Mouse (Mus musculus): Measurements from ENCODE around the gene Barhl2. TPM values are rescaled to one million over a fixed set of nuclear protein-coding genes. Genes with fewer than 3 reads are reported as not detected.

Barhl2 gene
- polyA plus RNA-seq, 1 experiment from 2014 or later, result 10.3 TPM

Other genes starting within 250 kb of the Barhl2 start
- not detected in 2 replicates for gene Gm17304, start 150.9 kb upstream of the Barhl2 start, polyA plus RNA-seq (2014; fragmentation: Nextera tagmentation; extraction: Ambion mirVana)
- 77.6 and 89.9 TPM in 2 replicates for gene Zfp644, start 239.1 kb upstream of the Barhl2 start, polyA plus RNA-seq (2014; fragmentation: Nextera tagmentation; extraction: Ambion mirVana)